Mouse (Mus musculus) ES-E14 (cell line): ENCODE measurements at regions not wholly inside any gene's neighbourhood (a gene's known extent, or its start where the extent isn't known, plus 50 kb on each side); places are given as distances from the start of the nearest gene placed in this dataset.

Experiments
- CHD2 ChIP-seq: IDR thresholded peaks from 2 replicates; pipeline ENCODE4 v1.6.1; 2014; ENCODE audit warnings: mild to moderate bottlenecking, low read depth, low read length, inconsistent platforms
- HCFC1 ChIP-seq: IDR thresholded peaks from 2 replicates; pipeline ENCODE4 v1.6.1; 2012; ENCODE audit warnings: low read length, inconsistent platforms, borderline replicate concordance; ENCODE audit not compliant: insufficient read depth
- MAFK ChIP-seq: IDR thresholded peaks from 2 replicates; pipeline ENCODE4 v1.6.1; 2014; ENCODE audit warnings: mild to moderate bottlenecking, low read depth, low read length, inconsistent platforms; ENCODE audit not compliant: insufficient read depth
- ZC3H11A ChIP-seq: IDR thresholded peaks from 2 replicates; pipeline ENCODE4 v1.6.1; 2012; ENCODE audit warnings: low read depth, mild to moderate bottlenecking, inconsistent platforms, low read length, borderline replicate concordance
- ZNF384 ChIP-seq: IDR thresholded peaks from 2 replicates; pipeline ENCODE4 v1.6.1; 2012; ENCODE audit warnings: low read depth, low read length, inconsistent platforms

DNA sequence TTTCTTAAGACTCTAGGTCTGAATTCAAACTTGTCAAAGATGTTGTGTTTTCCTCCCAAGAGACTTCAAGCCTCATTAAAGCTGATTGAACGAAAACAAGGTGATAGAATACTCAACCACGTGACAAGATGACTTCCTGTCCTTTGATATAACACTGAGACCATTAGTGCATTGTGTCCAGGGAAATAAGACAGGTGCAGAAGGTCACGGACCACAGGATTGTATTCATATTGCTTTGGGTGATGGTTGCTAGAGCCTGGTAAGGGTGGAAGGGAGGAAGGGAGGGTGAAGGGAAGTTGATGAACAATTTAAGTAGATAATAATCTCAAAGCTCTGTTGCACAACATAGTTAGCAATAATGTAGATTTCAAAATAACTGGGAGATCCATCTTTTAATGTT, 436.8 kb upstream of the Zwint start:
- TF ChIP-seq HCFC1 (no peak), ZNF384 (no peak), CHD2 (no peak), ZC3H11A (no peak), MAFK (no peak)
